Mouse (Mus musculus) layer of hippocampus, postnatal 25 days (tissue): ENCODE measurements around the gene Trmt6. TPM values are rescaled to one million over a fixed set of nuclear protein-coding genes. Genes with fewer than 3 reads are reported as not detected.

Source experiments
- total RNA-seq, 2 experiments: library from RNA; stranded (reverse); gene quantifications; 2 replicates each; pipeline ENCODE4 v1.2.3; 2021

Trmt6 gene
- total RNA-seq, 2 experiments from 2014 or later, result 25.9 to 34.3 TPM

Other genes starting within 250 kb of the Trmt6 start
- 10 to 100 TPM; 69.6 to 87.4 TPM for gene Gpcpd1, start 228.3 kb downstream of the Trmt6 start, total RNA-seq
- gene Shld1, start 129.1 kb downstream of the Trmt6 start, total RNA-seq, result 10 to 100 TPM; 10.8 to 10.9 TPM
- gene Chgb, start 34.8 kb downstream of the Trmt6 start, total RNA-seq, result 100 to 1,000 TPM; 293 to 355 TPM
- 1 to 10 TPM; 3.4 to 4.0 TPM for gene Mcm8, start 86 bp upstream of the Trmt6 start, total RNA-seq
- gene Crls1, start 30.6 kb upstream of the Trmt6 start, total RNA-seq, result 10 to 100 TPM; 42.1 to 42.9 TPM
- gene Lrrn4, start 64.8 kb upstream of the Trmt6 start, total RNA-seq, result under 1 TPM; 0.56 to 0.98 TPM
- under 1 TPM; 0.22 to 0.49 TPM for gene Fermt1, start 129.9 kb upstream of the Trmt6 start, total RNA-seq